Mouse (Mus musculus) embryonic facial prominence, embryonic 15.5 days (tissue): ENCODE results near the gene Pnpla2. TPM values are rescaled to one million over a fixed set of nuclear protein-coding genes. Genes with fewer than 3 reads are reported as not detected.

Experiments used
- ATAC-seq: fragments of 200-750 bp; cut with Nextera tagmentation; 2 replicates; pipeline ENCODE4 v1.8.0; 2017; ENCODE audit warnings: low read depth, moderate TSS enrichment; ENCODE audit not compliant: insufficient number of reproducible peaks, low FRiP score, low TSS enrichment
- H3K27ac ChIP-seq: fragments of 300-500 bp; sonication (generic); replicated peaks from 2 replicates; pipeline ENCODE4 v1.5.1; 2015; ENCODE audit warnings: mild to moderate bottlenecking, inconsistent platforms
- H3K27me3 ChIP-seq: fragments of 300-500 bp; sonication (generic); 2 replicates; pipeline ENCODE4 v1.6.1; 2015; ENCODE audit warnings: inconsistent platforms
- H3K36me3 ChIP-seq: fragments of 300-500 bp; sonication (generic); 2 replicates; pipeline ENCODE4 v1.6.1; 2015; ENCODE audit warnings: mild to moderate bottlenecking, inconsistent platforms
- H3K4me1 ChIP-seq: fragments of 300-500 bp; sonication (generic); 2 replicates; pipeline ENCODE4 v1.6.1; 2015; ENCODE audit warnings: inconsistent platforms
- H3K4me2 ChIP-seq: fragments of 300-500 bp; sonication (generic); replicated peaks from 2 replicates; pipeline ENCODE4 v1.6.1; 2015; ENCODE audit warnings: mild to moderate bottlenecking, inconsistent platforms
- H3K4me3 ChIP-seq: fragments of 300-500 bp; sonication (generic); replicated peaks from 2 replicates; pipeline ENCODE4 v1.5.1; 2015; ENCODE audit warnings: mild to moderate bottlenecking, inconsistent platforms
- H3K9ac ChIP-seq: fragments of 300-500 bp; sonication (generic); 2 replicates; pipeline ENCODE4 v1.6.1; 2015; ENCODE audit warnings: inconsistent platforms
- H3K9me3 ChIP-seq: fragments of 300-500 bp; sonication (generic); replicated peaks from 2 replicates; pipeline ENCODE4 v1.6.1; 2016; ENCODE audit warnings: inconsistent platforms
- WGBS: fragments of 180-500 bp; shearing (Covaris S2); methylation state at CpG from one replicate; pipeline ENCODE4 v1.1.7; 2015; 5-methylcytosine and 5-hydroxymethylcytosine counted together
- polyA plus RNA-seq: library from polyadenylated mRNA; unstranded; fragments of >200 nt; fragmentation: Nextera tagmentation; extraction: Ambion mirVana; gene quantifications from 2 replicates; pipeline ENCODE4 v1.2.1, GENCODE M21; 2015

Pnpla2 gene
- polyA plus RNA-seq, 1 experiment from 2014 or later: 27.9 TPM

GRCm38 (mm10) chr7:141463824-141464602 lies 9.0 kb downstream of the Pnpla2 start:
- Histone ChIP-seq H3K27me3 (peaks cover 70% of the 10 kb centered on the region), H3K4me3 (peak overlapping the region; percentile 27; the same call in 1 of the 2 replicates), H3K36me3 (0 out of 2 replicates have a peak, but pooled peaks cover 4% of the 10 kb centered on the region), H3K27ac (0 out of 2 replicates have a peak overlapping the region, but pooled peaks have one; percentile 5), H3K4me1 (peaks cover 52% of the 10 kb centered on the region), H3K9ac (no peak overlapping the region), H3K4me2 (peak overlapping the region; percentile 43), H3K9me3 (no peaks in the 10 kb centered on the region)
- no peak for ATAC-seq
- WGBS: 26% methylated on average over 12 of the region's 12 CpGs

- 0 out of 2 replicates have a peak overlapping the region, but pooled peaks have one; percentile 5 for H3K27ac ChIP-seq
Observed at GRCm38 (mm10) chr7:141464603-141465201, 9.7 kb downstream of the Pnpla2 start.

GRCm38 (mm10) chr7:141465388-141466044 lies 10.5 kb downstream of the Pnpla2 start:
- 32% methylated on average over 8 of the region's 10 CpGs for WGBS
- Histone ChIP-seq H3K9me3 (no peaks in the 10 kb centered on the region), H3K27me3 (peaks cover 55% of the 10 kb centered on the region), H3K4me2 (peak overlapping the region; percentile 43), H3K27ac (no peak overlapping the region), H3K4me1 (peaks cover 65% of the 10 kb centered on the region), H3K9ac (no peak overlapping the region), H3K36me3 (peaks cover 11% of the 10 kb centered on the region), H3K4me3 (peak overlapping the region; percentile 27)
- no peak for ATAC-seq

More at GRCm38 (mm10) chr7:141464603-141465201, 9.7 kb downstream of the Pnpla2 start:
- no peaks in the 10 kb centered on the region for H3K9me3 ChIP-seq
- H3K27me3 ChIP-seq: peaks cover 63% of the 10 kb centered on the region
- peak overlapping the region; percentile 43 for H3K4me2 ChIP-seq
- no peak overlapping the region for H3K9ac ChIP-seq
- 10% methylated on average over 38 of the region's 38 CpGs for WGBS
- H3K4me3 ChIP-seq: peak overlapping the region; percentile 27
- peaks cover 59% of the 10 kb centered on the region for H3K4me1 ChIP-seq
- H3K36me3 ChIP-seq: 0 out of 2 replicates have a peak, but pooled peaks cover 3% of the 10 kb centered on the region
- no peak for ATAC-seq

GRCm38 (mm10) chr7:141466045-141466394 lies 11.0 kb downstream of the Pnpla2 start:
- 76% methylated on average over 7 of the region's 7 CpGs for WGBS
- Histone ChIP-seq H3K9ac (no peak overlapping the region), H3K27me3 (peaks cover 50% of the 10 kb centered on the region), H3K9me3 (no peaks in the 10 kb centered on the region), H3K4me1 (peaks cover 65% of the 10 kb centered on the region), H3K27ac (no peak overlapping the region), H3K4me3 (no peak overlapping the region), H3K36me3 (peaks cover 16% of the 10 kb centered on the region), H3K4me2 (no peak overlapping the region)
- ATAC-seq: no peak

GRCm38 (mm10) chr7:141466607-141467148 lies 11.7 kb downstream of the Pnpla2 start:
- Histone ChIP-seq H3K4me2 (peak overlapping the region; percentile 75), H3K27me3 (peaks cover 44% of the 10 kb centered on the region), H3K9ac (peak overlapping the region; percentile 52; the same call in 1 of the 2 replicates), H3K27ac (peak overlapping the region; percentile 92), H3K9me3 (no peaks in the 10 kb centered on the region), H3K36me3 (peaks cover 22% of the 10 kb centered on the region), H3K4me3 (peak overlapping the region; percentile 79), H3K4me1 (peaks cover 62% of the 10 kb centered on the region)
- WGBS: 56% methylated on average over 10 of the region's 10 CpGs
- no peak for ATAC-seq

- Histone ChIP-seq H3K9me3 (no peaks in the 10 kb centered on the region), H3K27ac (peak within 1 kb of the TSS; percentile 92), H3K9ac (peak within 1 kb of the TSS; percentile 52), H3K36me3 (peaks cover 28% of the 10 kb centered on the region), H3K4me2 (peak within 1 kb of the TSS; percentile 75), H3K27me3 (peaks cover 36% of the 10 kb centered on the region), H3K4me3 (peak within 1 kb of the TSS; percentile 79), H3K4me1 (peaks cover 57% of the 10 kb centered on the region)
- peak; percentile 77 for ATAC-seq
- under 1% methylated on average over 52 of the region's 52 CpGs for WGBS
Observed at GRCm38 (mm10) chr7:141467230-141468030, 12.4 kb downstream of the Pnpla2 start, which contains the start of gene Cd151. Gene Cd151 (plus strand): TSS chr7:141467392.

- Histone ChIP-seq H3K9ac (peak overlapping the region; percentile 52), H3K4me1 (peaks cover 57% of the 10 kb centered on the region), H3K27ac (peak overlapping the region; percentile 92), H3K4me3 (peak overlapping the region; percentile 79), H3K4me2 (peak overlapping the region; percentile 75), H3K36me3 (peaks cover 33% of the 10 kb centered on the region), H3K27me3 (peaks cover 30% of the 10 kb centered on the region), H3K9me3 (no peaks in the 10 kb centered on the region)
- no peak for ATAC-seq
- WGBS: 17% methylated on average over 5 of the region's 5 CpGs
Observed at GRCm38 (mm10) chr7:141468164-141468521, 13.1 kb downstream of the Pnpla2 start.

GRCm38 (mm10) chr7:141468522-141469211 lies 13.7 kb downstream of the Pnpla2 start:
- peak overlapping the region; percentile 92 for H3K27ac ChIP-seq
- 4% methylated on average over 8 of the region's 8 CpGs for WGBS
- peak overlapping the region; percentile 79 for H3K4me3 ChIP-seq
- peak; percentile 50 for ATAC-seq
- H3K4me2 ChIP-seq: peak overlapping the region; percentile 75
- peaks cover 61% of the 10 kb centered on the region for H3K4me1 ChIP-seq
- peak overlapping the region; percentile 52 for H3K9ac ChIP-seq
- H3K9me3 ChIP-seq: no peaks in the 10 kb centered on the region
- H3K27me3 ChIP-seq: peaks cover 25% of the 10 kb centered on the region
- H3K36me3 ChIP-seq: peaks cover 33% of the 10 kb centered on the region

GRCm38 (mm10) chr7:141469352-141469751 lies 14.4 kb downstream of the Pnpla2 start:
- Histone ChIP-seq H3K36me3 (peaks cover 33% of the 10 kb centered on the region), H3K4me1 (peaks cover 67% of the 10 kb centered on the region), H3K9me3 (no peaks in the 10 kb centered on the region), H3K4me3 (peak overlapping the region; percentile 79), H3K9ac (peak overlapping the region; percentile 21), H3K27ac (0 out of 2 replicates have a peak overlapping the region, but pooled peaks have one; percentile 92), H3K27me3 (peaks cover 18% of the 10 kb centered on the region), H3K4me2 (peak overlapping the region; percentile 75)
- no peak for ATAC-seq
- 83% methylated on average over 6 of the region's 6 CpGs for WGBS
